Mouse (Mus musculus): Measurements from ENCODE around the gene Gm45799.

- TF ChIP-seq CTCF (IDR thresholded peaks at IDR 0.05; ENCODE audit: extremely low read depth, insufficient read length, insufficient replicate concordance, low read depth, low read length) (no peak), POLR2A (IDR thresholded peaks at IDR 0.05; ENCODE audit: low read depth, low read length) (no peak; the same call in 1 of the 2 replicates)
These were observed 7.8 kb upstream of the Gm45799 start for GRCm38 (mm10) chr7:105632551-105632972.

Data from small intestine, adult 2 months (tissue).